Mouse (Mus musculus) gastrocnemius, postnatal 25 days (tissue): ENCODE measurements at regions not wholly inside any gene's neighbourhood (a gene's known extent, or its start where the extent isn't known, plus 50 kb on each side); places are given as distances from the start of the nearest gene placed in this dataset.
A peak's percentile ranks its signal among the peaks of the same experiment; 100 is the strongest.

Experiments
- DNase-seq: peaks from one replicate; pipeline ENCODE4 v3.0.0; 2022

DNA sequence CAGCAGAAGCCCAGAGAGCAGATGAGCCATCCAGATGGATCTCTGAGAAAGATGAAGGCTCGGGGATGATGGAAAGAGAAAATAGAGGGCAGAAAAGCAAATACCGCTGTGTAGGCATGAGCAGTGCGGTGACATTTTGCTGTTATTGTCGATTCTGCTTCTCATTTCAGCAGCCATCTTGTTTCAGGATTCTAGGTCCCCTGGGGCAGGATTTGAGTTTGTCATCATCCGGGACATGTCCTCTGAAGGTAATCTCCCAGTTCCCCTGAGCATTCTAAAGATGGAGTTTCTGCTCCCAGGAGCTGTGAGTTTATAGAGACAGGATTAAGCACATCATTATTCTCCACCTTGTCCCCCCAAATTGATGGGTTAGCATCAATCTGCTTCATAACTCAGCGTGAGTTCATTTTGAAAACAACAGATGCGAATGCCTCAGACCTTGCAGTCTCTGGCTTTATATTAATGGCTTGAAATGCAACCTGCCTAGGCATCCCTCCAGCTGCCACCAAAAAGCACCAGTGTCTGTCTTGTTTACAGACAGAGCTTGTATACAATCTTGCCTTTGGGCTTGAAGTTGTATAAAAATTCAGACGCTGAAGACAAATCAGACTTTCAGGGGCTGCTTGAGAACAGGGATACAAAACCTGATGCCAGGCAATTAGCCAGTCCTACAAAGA is 128.6 kb upstream of the Foxa2 start:
- DNase-seq, result no peak

DNA sequence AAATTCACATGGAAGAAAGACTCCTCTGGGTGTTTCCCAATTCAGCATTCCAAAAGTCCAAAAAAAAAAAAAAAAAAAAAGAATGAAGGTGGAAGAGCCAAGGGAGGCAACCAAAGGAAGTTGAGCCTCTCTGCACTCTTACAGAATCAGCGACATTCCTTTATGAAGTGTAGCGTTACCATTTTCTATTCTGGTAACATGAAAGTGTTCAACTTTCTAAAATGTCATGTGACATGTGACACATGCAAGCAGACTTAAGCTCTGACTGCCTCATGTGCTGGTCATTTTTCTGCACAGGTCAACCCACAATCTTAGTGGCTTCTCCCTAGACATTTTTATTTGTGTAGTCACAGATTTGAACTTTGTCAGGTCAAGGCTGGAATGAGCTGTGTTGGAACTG is 133.5 kb upstream of the Foxa2 start:
- no peak for DNase-seq

DNA sequence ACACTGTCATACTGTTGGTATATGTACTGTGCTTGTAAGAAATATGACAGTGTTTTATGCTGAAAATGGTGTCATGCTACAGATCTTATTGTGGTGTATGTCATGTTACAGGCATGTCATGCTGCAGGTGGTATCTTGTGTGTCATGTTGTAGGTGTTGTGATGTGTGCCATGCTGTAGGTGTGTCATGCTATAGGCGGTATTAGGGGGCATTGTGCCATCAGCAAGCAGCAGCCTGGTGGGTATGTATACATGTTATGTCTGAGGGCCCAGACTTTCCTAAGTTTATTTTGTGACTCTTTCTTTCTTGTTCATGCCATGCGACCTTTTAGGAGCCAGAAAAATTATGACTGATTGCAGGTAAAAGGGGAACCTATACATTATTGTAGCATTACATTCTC is 134.7 kb upstream of the Foxa2 start:
- no peak for DNase-seq

DNA sequence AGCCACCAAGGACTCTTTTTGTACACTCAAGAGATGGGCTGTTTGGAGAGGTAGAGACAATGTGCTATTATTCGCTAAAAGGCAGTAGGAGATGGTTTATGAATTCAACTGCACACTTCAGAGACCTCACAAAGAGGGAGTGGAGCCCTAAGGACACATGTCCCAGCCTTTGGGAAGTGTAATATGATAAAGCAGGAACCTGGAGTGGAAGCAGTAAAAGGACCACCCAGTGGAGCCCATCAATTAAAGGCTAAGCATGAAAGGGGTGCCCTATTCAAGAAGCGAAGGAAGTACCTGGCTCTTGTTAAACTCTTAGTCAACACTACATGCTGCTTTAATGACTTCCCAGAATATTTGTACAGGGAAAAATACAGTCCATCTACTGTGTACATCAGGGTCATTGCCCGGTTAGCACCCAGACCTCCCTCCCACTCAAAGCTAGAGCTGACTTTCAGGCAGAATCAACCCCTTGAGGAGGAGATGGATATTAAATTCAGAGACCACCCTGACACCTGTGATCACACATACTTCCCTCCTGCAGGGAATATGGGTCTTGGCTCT is 135.8 kb upstream of the Foxa2 start:
- DNase-seq, result no peak

DNA sequence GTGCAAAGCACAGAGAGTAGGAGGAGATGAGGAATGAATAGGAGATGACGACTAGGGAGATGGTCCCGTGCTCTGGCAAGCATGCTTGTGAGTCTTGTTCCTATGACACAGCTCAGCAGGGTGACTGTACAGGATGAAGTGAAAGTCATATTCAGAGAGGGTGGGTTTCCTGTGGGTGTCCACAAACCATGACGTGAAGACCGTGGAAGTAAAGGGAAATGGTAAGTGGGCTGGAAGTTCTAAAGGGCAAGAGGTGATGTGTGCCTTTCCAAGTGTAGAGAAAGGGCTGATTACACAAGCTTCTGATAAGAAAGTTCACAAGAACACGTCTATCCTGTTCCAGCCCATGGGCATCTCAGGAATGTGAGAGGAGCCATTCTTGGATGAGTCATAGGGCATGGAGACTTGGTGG is 138.0 kb upstream of the Foxa2 start:
- no peak for DNase-seq

DNA sequence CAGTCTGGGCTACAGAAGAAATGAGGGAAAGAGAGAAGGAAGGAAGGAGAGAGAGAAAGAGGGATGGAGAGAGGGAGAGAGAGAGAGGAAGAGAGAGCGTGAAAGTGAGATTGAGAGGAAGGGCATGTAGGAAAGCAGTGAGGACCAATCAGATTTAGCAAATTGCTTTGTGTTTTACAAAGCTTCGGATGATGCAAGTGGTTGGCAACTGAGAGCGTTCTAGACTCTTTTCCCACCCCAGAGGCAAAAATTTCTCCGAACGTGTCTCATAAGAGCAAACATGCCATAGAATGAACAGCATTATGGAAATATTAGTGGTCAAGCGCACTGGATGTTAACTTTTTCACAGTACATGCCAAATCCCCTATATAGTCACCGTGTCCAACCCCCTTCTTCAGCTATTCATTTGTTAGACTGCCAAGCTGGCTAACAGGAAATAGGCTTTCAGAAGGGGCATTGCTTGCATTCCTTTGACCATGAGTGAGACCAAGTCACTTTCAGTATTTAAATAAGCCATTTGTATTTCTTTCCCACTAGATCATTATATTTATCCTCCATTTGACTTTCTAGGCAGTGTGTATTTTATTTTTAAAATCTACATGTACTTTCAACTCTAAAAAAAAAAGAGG is 139.7 kb upstream of the Foxa2 start:
- no peak for DNase-seq

DNA sequence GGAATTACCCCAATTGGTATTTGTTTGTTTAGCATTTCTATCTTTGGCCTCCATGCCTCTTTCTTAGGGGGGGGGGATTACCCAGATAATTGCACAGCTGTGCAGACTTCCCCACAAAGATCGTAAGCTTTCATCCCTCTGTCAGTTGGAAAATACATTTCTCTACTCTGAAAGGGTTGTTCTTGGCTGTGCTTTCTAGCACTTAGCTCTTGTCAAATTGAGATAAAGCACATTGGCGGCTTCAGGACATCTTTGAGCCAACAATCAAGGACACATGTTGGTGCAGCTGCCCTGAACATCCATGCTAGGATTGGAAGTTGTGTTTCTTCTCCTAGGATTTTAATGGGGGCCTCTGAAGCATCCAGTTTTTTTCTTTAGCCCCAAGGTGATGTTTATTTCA is 142.1 kb upstream of the Foxa2 start:
- DNase-seq, result no peak

DNA sequence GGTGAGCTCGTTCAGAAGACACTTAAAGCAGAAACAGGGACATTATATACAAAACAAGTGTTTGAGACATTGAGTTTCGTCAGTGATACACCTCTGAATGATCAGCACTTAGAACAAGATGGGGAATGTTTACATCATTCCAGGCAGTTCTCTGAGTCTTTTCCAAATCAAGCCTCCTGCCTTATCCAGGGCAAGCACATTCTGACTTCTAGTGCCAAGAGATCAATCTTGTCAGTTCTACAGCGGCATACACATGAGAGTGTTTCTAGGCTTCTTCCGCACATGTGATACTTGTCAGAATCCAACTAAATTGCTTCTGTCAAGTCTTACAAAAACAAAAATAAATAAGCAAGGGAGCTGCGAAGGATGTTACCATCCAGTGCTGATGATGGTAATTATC is 142.5 kb upstream of the Foxa2 start:
- DNase-seq, result no peak

DNA sequence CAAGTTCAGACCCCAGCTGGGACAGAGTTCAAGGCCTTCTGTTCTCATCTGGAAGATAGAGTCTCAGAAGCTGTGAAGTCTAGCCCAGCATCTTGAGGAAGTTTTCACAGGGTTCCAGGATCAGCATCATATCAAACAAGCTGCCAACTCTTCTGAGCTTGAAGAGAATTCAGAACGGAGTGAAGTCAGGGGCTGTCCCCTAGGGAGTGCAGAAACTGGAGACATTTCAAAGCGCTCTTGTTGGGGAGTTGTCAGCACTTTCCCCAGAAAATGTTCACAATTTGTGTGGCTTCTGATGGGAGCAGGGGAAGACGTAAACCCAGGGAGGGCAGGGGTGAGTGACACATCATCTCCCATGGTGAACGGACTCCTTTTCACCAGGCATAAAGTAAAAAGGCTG is 146.2 kb upstream of the Foxa2 start:
- peak; percentile 19 for DNase-seq

DNA sequence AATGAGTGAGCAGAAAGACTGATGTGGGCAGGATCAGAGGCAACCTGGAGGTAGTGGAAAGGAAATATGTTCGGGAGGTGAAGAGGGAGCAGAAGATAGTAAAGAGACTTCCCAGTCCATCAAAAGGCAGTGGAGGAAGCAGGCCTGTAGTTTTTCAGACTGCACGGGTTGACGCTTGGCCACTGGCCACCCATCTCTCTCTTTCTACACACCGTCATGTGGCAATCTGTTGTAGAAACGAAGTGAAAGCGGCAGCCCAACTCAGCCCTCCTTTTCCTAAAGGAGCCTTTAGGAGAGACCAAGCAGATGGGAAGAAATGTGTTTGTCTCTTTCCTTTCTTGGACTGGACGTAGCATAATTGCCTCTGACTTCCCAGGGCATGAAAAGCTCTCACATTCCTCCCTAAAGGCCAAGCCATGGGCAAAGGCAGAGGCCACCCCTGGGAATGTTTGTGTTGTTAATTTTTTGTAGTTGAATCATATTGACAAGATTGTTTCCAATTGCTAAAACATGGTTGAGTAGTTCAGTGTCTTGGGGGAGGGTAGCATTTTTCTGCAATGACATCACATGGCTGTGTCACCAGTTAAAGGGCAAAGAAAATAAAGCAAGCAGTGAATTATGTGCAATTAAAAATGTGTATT is 150.7 kb upstream of the Foxa2 start:
- DNase-seq, result no peak

DNA sequence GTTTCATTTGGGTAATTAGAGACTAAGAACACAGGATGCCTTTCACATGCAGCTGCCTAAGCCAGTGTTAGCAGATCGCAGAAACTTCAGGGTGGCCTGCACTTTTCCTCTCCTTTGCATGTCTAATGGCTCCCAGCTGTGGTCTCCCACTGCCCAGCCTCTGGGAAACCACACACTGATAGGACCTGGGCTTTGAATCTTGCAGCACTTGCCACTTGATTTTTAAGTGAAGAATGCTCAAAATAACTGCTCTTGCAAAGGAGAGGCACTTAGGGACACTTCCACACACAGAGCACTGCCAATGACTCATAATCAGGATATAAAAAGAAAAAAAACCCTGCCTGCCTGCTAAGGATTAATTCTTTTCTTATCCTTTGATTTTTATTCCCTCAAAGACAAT is 159.9 kb upstream of the Foxa2 start:
- DNase-seq, result peak; percentile 19

DNA sequence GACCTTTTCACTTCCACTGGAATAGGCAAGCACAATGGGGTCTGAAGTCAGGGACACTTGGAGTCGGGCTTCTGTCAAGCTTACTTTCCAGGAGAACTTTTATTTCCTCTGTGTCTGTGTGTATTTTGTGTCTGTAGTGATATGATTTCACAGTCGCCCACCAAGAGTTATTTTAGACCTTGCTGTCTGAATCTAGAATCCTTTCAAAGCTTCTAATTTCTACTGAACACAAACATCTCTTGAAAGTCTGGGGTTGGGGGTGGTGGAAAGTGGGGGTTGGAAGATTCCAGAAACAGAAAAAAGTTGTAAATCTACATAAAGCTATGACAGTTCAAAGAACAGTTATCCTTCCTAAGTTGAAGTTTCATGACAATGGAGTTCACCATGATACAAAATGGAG is 164.0 kb upstream of the Foxa2 start:
- DNase-seq, result no peak

DNA sequence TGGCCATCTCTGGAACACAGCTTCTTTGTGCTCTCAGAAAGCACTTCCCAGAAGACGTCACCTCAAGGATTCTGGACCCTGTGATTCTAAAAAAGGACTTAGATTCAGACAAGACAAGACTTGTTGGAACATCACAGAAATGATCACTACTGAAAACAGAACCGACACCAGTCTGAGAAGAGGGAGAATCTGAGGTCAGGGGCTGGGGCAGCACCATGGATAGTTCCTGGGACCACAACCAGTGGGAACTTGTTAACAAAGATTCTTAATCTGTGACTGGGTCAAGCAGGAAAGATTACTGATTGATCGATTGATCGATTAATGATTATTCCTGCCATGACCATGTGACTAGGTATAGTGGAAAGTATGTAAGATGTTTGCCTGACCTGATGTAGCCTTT is 170.4 kb upstream of the Foxa2 start:
- no peak for DNase-seq

DNA sequence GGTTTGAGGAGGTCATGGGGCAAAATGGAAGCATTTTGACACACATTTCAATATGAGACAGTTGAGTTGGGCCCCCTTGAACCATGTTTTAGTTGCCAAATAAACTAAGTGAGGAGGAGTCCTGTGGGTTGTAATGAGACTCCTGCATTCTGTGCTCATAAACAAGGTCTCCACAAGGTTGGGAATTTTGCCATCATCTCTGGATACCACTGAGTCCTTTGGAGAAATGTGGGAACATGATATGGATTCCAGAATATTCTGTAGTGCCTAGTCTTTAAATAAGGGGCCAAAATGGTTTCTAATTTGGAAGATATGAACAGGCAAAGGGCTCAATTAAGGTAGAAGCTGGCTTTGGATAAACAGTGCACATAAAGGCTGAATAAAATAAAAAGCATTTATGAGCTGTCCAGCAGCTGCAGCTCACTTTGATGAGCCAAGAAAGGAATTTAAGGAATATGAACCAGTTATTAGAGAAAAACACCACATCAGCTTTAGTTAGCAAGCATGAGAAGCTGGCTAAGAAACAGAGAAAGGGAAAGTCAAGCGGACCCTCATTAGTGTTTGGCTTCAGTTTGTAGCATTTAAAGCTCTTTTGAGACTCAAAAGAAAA is 161.3 kb upstream of the Sstr4 start:
- no peak for DNase-seq

DNA sequence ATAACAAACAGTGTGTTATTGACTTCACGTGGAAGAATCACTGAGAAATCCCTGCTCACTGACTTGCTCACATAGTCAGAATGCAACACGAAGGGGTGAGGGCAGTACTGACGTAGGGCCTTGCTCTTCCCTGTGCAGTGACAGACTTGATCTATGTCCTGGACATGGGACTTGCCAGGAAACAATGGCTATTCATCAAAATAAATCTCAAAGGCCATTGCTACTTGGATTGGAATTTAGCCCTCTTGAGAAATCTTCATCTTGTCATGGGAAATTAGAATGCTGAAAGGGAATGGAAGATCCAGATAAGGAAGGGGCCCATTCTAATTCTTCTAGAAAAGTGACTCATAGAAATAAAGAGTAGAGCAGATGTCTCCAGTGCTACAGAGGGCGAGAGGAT is 158.0 kb upstream of the Sstr4 start:
- DNase-seq, result no peak

DNA sequence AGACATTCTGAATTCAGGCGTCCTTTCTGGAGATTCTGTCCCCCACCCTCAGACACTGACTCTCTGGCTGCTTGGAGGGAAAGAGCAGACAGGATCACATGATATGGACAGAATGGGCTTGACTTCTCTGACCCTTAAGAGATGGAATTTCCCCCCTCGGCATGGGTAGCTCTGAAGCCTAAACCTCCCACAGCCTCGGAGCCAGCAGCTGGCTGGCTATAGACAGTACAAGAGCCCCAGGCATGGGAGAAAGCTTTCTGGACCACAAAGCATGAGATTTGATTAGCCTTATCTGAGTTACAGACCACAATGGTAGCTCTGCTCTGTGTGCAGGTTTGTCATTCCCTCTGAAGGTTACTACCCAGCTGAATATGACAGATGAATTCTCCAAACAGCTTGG is 156.1 kb upstream of the Sstr4 start:
- no peak for DNase-seq

DNA sequence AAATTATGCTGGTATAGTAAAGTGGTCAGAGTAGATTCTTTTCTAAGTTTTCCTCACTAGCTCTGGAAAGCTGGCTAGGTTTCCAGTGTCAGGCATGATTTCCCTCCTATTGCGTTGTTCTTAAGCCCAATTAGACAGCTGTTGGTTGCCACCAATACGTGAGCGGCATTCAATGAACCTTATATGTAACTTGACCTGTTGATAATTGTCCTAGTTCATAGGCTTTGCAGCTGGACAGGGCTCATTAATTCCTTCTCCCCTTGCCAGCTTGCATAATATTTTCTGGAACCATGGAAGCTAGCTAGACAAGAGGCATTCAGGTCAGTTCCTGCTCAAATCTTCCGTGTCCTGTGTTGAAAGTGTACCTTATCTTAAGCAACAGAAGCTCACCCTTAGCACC is 152.9 kb upstream of the Sstr4 start:
- DNase-seq, result no peak

DNA sequence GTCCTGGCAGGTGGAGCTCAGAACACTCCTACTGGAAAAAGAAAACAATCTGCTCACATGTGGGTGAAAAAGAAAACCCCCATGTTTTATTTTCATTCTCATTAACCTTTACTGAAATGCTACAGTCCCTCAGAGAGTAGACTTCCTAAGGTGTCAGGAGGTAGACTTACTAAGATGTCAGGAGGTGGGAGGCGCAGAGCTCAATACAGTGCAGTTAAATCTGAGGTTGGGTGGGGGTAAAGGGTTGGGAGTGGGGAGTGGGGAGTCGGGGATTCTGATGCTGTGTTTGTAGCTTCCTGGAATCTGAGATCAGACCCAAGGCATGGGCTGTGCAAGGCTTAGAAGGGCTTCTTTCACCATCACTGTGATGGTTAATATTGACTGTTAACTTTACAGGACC is 149.6 kb upstream of the Sstr4 start:
- DNase-seq, result no peak

DNA sequence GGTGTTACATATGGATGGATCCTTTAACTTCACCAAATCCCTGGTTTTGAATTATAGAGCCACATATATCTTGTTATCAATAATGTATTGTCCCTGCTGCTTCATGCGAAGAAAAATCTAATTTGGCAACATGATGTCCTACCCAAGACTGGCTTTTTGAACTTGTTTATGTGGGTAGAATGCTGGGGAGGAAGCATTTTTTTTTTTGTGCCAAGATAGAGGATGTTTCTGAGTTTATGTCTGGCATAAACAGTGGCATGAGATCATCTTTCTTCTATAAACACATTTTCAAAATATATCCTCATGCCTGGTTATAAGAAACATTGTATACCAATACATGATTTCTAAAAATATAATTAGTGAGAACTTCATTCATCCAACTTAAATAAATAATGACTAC is 144.2 kb upstream of the Sstr4 start:
- DNase-seq, result no peak

DNA sequence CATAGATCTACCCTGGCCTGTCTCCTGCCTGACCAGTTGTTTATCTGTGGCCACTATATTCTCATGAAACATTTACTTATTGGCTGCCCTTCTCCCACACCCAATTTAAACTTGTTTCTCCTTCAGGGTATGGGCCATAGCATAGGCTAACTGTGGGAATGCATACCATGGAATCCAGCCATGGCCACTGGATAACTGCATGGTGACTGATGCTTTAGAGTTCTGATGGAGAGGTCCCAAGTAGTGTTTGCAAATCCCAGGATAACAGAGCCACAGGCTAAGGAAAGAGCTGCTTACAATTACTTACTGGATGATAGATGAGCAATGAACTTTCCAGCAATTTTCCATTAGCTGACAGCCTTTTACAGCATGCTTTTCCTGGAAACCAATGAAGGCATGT is 139.5 kb upstream of the Sstr4 start:
- no peak for DNase-seq

DNA sequence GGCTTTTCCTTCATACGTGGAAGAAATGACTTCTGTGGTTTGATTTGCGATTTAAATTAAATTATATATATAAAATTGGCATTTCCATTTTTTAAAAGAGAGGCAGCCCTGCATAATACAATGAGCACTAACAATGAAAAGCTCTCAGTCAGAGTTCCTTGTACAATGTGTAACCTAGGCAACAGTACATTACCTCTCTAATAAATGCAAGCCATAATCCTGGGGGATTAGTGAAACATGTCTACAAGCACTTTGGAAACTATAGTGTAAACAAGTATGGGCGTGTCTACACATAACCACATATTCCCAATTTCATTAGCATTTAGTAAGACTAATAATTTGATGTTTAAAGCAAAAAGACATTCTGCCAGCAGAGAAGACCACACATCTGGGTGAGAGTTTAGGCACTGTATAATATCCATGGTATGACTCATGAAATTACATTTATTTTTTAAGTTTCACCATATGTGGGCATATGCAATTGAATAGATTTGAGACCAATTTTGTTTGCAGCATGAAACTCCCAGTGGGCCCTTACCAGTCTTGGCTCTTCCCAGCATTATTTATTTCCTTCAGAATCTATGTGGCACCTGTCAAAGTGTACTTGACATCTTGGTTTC is 130.9 kb upstream of the Sstr4 start:
- DNase-seq, result no peak

DNA sequence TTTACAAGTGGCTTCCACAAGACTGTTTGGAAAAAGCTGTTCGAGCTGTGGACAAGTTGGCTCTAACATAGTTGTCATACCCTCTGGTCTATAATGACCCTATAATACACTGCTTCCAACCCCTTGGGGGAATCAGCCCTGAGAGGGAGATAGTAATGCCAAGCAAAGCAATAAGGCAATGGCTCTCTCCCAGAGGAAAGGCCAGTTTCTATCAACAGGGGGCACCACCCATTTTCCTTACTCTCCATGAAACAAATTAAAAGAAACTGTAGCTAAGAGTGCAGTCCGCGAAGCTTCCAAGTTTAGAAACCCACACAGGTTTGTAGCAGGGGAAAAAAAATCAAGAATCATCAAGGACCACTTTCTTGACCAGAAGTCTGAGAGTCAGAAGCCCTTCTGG is 115.9 kb upstream of the Sstr4 start:
- DNase-seq, result no peak

DNA sequence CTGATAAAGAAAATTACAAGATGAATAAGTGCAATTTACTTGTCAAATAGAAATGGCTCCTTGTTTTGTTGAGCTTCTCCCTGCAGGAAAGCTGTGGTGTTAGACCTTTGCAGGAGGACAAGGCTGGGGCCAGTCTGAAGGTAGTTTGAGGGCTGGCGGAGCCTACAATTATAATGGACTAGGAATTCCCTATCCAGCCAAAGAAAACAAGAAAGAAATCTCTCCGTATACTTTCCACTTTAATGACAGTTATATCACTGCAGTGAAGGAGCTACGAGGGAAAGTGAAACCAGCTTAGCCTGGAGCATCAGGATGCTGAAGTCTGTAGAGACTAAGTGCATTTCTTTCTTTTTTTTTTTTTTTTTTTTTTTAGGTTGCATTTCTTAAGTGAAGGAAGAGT is 104.8 kb upstream of the Sstr4 start:
- DNase-seq, result no peak
